Mouse (Mus musculus): ENCODE measurements around the gene Atg14. TPM values are rescaled to one million over a fixed set of nuclear protein-coding genes. Genes with fewer than 3 reads are reported as not detected.

Gene Atg14
- polyA plus RNA-seq, 1 experiment from 2014 or later = 19.5 TPM

DNA sequence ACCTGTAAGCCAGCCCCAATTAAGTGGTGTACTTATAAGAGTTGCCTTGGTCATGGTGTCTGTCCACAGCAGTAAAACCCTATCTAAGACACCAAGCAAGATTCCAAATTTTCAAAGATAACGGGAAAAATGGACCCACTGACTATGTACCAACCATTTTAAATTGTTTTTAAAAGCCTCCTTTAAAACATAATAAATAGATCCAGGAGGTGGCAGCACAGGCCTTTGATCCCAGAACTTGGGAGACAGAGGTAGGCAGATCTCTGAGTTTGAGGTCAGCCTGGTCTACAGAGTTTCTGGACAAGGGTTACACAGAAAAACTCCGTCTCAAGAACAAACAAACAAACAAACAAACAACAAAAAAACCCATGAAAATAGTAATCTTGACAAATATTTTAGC lies 11.2 kb upstream of the Atg14 start:
- no peak overlapping the region for H3K4me3 ChIP-seq (ENCODE audit: low read depth, low read length)
- no peaks in the 10 kb centered on the region for H3K4me1 ChIP-seq (ENCODE audit: control insufficient read depth, insufficient read depth, low read length)
- DNase-seq (ENCODE audit: low spot score) (no peak), ATAC-seq (ENCODE audit: insufficient number of reproducible peaks, low FRiP score, low TSS enrichment, low read depth) (no peak)
- no peak overlapping the region for H3K9ac ChIP-seq (ENCODE audit: low read length)
- no peak overlapping the region for H3K4me2 ChIP-seq (ENCODE audit: low read depth, severe bottlenecking)
- no peaks in the 10 kb centered on the region for H3K9me3 ChIP-seq (ENCODE audit: control insufficient read depth, low read length)
- no peak overlapping the region for H3K27ac ChIP-seq (replicated peaks; ENCODE audit: low read depth, low read length)
- 62% methylated on average over 2 of the region's 2 CpGs for WGBS
- no peaks in the 10 kb centered on the region for H3K36me3 ChIP-seq (ENCODE audit: control insufficient read depth, insufficient read depth, low read length)
- H3K27me3 ChIP-seq (ENCODE audit: control insufficient read depth, insufficient read depth, low read length) = no peaks in the 10 kb centered on the region

DNA sequence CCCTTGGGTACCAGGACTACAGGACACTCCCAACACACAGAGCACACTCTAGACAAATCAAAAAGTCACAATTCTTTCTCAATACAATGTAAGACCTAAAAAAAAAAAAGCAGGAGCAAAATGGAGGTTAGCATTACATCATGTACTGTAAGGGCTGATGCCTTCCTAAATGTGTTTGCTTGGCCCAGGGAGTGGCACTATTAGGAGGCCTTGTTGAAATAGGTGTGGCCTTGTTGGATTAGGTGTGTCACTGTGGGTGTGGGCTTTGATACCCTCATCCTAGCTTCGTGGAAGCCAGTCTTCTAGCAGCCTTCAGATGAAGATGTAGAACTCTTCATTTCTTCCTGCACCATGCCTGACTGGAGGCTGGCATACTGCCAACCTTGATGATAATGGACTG lies 10.8 kb upstream of the Atg14 start:
- Histone ChIP-seq H3K4me1 (ENCODE audit: control insufficient read depth, insufficient read depth, low read length) (no peaks in the 10 kb centered on the region), H3K36me3 (ENCODE audit: control insufficient read depth, insufficient read depth, low read length) (no peaks in the 10 kb centered on the region), H3K9me3 (ENCODE audit: control insufficient read depth, low read length) (no peaks in the 10 kb centered on the region), H3K4me3 (ENCODE audit: low read depth, low read length) (no peak overlapping the region), H3K4me2 (ENCODE audit: low read depth, severe bottlenecking) (no peak overlapping the region), H3K27ac (replicated peaks; ENCODE audit: low read depth, low read length) (no peak overlapping the region), H3K27me3 (ENCODE audit: control insufficient read depth, insufficient read depth, low read length) (no peaks in the 10 kb centered on the region), H3K9ac (ENCODE audit: low read length) (no peak overlapping the region)
- 63% methylated on average over 1 of the region's 1 CpGs for WGBS
- DNase-seq (ENCODE audit: low spot score) = no peak
- ATAC-seq (ENCODE audit: insufficient number of reproducible peaks, low FRiP score, low TSS enrichment, low read depth) = no peak

DNA sequence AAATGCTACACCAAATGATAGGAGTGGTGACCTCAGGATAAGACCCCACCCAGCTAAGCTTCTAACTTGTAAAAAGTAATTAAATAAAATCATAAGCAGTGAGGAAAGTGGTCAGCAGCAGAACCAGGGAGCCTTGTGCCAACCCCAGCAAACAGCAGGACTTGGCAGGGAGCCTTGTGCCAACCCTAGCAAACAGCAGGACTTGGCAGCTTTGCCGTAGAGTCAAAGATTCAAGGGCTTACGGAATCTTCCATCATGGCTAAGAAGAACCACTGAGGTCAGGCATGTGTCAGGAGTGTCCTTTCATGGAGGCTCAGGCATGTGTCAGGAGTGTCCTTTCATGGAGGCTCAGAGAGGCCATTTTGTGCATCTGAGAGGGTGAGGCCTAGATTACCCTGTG lies 7.6 kb upstream of the Atg14 start:
- Histone ChIP-seq H3K9ac (ENCODE audit: low read length) (no peak overlapping the region), H3K36me3 (ENCODE audit: control insufficient read depth, insufficient read depth, low read length) (no peaks in the 10 kb centered on the region), H3K4me1 (ENCODE audit: control insufficient read depth, insufficient read depth, low read length) (no peaks in the 10 kb centered on the region), H3K4me2 (ENCODE audit: low read depth, severe bottlenecking) (no peak overlapping the region), H3K9me3 (ENCODE audit: control insufficient read depth, low read length) (no peaks in the 10 kb centered on the region), H3K4me3 (ENCODE audit: low read depth, low read length) (no peak overlapping the region), H3K27ac (replicated peaks; ENCODE audit: low read depth, low read length) (no peak overlapping the region), H3K27me3 (ENCODE audit: control insufficient read depth, insufficient read depth, low read length) (no peaks in the 10 kb centered on the region)
- no peak for ATAC-seq (ENCODE audit: insufficient number of reproducible peaks, low FRiP score, low TSS enrichment, low read depth)
- DNase-seq (ENCODE audit: low spot score) = no peak
- 98% methylated on average over 2 of the region's 2 CpGs for WGBS

DNA sequence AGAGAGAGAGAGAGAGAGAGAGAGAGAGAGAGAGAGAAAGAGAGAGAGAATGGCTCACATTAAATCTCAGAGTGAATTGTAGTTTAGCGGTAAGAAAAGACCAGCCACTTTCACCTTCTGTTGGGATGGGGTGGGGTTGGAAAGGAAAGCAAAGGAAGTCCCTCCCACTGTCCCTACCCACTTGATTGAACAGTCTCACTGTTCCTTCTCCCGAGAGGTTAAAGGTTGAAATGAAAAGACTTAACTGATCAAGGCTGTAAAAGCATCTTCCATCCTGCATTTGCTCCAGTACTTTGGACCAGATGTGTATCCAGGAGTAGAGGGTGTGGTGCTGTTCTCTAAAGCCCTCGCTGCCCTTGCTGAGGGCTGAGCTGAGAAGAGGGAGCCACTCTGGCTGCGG lies 6.2 kb upstream of the Atg14 start:
- WGBS = 59% methylated on average over 4 of the region's 4 CpGs
- Histone ChIP-seq H3K27ac (replicated peaks; ENCODE audit: low read depth, low read length) (no peak overlapping the region), H3K4me1 (ENCODE audit: control insufficient read depth, insufficient read depth, low read length) (no peaks in the 10 kb centered on the region), H3K27me3 (ENCODE audit: control insufficient read depth, insufficient read depth, low read length) (no peaks in the 10 kb centered on the region), H3K4me3 (ENCODE audit: low read depth, low read length) (no peak overlapping the region), H3K9me3 (ENCODE audit: control insufficient read depth, low read length) (no peaks in the 10 kb centered on the region), H3K36me3 (ENCODE audit: control insufficient read depth, insufficient read depth, low read length) (no peaks in the 10 kb centered on the region), H3K4me2 (ENCODE audit: low read depth, severe bottlenecking) (no peak overlapping the region), H3K9ac (ENCODE audit: low read length) (no peak overlapping the region)
- ATAC-seq (ENCODE audit: insufficient number of reproducible peaks, low FRiP score, low TSS enrichment, low read depth) (no peak), DNase-seq (ENCODE audit: low spot score) (no peak)

- ATAC-seq (ENCODE audit: insufficient number of reproducible peaks, low FRiP score, low TSS enrichment, low read depth) (no peak), DNase-seq (ENCODE audit: low spot score) (no peak)
- 78% methylated on average over 11 of the region's 11 CpGs for WGBS
- Histone ChIP-seq H3K4me3 (ENCODE audit: low read depth, low read length) (no peak overlapping the region), H3K4me2 (ENCODE audit: low read depth, severe bottlenecking) (no peak overlapping the region), H3K27me3 (ENCODE audit: control insufficient read depth, insufficient read depth, low read length) (no peaks in the 10 kb centered on the region), H3K36me3 (ENCODE audit: control insufficient read depth, insufficient read depth, low read length) (no peaks in the 10 kb centered on the region), H3K9me3 (ENCODE audit: control insufficient read depth, low read length) (no peaks in the 10 kb centered on the region), H3K4me1 (ENCODE audit: control insufficient read depth, insufficient read depth, low read length) (no peaks in the 10 kb centered on the region), H3K27ac (replicated peaks; ENCODE audit: low read depth, low read length) (no peak overlapping the region), H3K9ac (ENCODE audit: low read length) (no peak overlapping the region)
These were observed 4.3 kb upstream of the Atg14 start for GRCm38 (mm10) chr14:47574721-47575120.

DNA sequence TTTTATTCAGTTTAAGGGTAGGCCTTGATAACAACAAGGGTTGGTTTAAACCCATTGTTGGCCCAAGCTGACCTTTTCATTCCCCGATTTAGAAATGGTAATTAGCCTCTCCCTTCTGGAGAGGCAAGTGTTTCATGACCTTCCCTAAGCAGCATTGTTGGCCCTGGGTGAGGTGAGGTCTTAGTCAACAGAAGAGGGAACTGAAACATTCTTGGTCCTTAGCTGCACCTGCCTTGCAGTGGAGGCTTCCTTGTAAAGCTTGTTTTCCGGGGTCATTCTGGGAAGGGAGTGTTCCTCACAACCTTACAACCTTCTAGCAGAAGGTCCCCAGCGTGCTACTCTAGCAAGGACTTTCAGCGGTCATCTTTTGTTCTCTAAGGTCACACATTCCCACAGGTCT lies 2.3 kb upstream of the Atg14 start:
- no peaks in the 10 kb centered on the region for H3K27me3 ChIP-seq (ENCODE audit: control insufficient read depth, insufficient read depth, low read length)
- DNase-seq (ENCODE audit: low spot score) = no peak
- 81% methylated on average over 4 of the region's 4 CpGs for WGBS
- H3K4me2 ChIP-seq (ENCODE audit: low read depth, severe bottlenecking) = no peak overlapping the region
- ATAC-seq (ENCODE audit: insufficient number of reproducible peaks, low FRiP score, low TSS enrichment, low read depth) = no peak
- no peaks in the 10 kb centered on the region for H3K36me3 ChIP-seq (ENCODE audit: control insufficient read depth, insufficient read depth, low read length)
- peaks cover 2% of the 10 kb centered on the region; the same call in 1 of the 2 replicates for H3K4me1 ChIP-seq (ENCODE audit: control insufficient read depth, insufficient read depth, low read length)
- H3K9ac ChIP-seq (ENCODE audit: low read length) = no peak overlapping the region
- H3K4me3 ChIP-seq (ENCODE audit: low read depth, low read length) = no peak overlapping the region
- H3K9me3 ChIP-seq (ENCODE audit: control insufficient read depth, low read length) = no peaks in the 10 kb centered on the region
- H3K27ac ChIP-seq (replicated peaks; ENCODE audit: low read depth, low read length) = no peak overlapping the region

DNA sequence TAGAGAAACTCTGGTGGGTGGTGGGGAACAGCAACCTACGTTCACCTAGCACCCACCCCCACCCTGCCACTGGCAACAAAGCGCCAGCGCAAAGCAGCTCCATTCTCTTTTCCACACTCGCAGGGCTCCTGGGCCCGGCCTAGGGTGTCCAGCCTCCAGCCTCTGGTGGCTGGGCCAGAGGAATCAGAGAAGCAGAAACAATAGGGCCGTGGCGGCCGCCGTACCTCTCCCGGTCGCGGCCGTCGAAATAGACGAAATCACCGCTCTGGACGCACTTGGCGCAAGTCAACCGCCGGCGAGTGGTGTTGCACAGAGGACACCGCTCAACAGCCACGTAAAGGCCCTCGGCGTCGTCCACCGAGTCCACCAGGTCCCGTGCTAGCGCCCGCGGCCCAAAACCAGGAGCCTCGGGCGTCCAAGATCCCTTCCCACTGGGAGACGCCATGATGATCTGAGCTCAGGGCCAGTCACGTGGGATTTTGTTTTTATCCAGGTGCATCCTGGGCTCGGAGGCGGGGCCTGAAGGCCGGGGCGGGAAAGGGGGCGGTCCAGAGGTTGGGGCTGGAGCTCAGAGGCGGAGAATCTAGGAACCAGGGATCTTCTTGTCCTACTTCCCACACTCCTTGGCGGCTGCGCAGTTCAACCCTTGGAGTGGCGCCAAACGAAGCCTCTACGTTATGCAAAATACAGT lies 2.3 kb downstream of the Atg14 start:
- H3K4me2 ChIP-seq (ENCODE audit: low read depth, severe bottlenecking) = peak overlapping the region; percentile 76
- WGBS = under 1% methylated on average over 46 of the region's 46 CpGs
- DNase-seq (ENCODE audit: low spot score) = peak; percentile 98
- H3K36me3 ChIP-seq (ENCODE audit: control insufficient read depth, insufficient read depth, low read length) = no peaks in the 10 kb centered on the region
- peak; percentile 98 for ATAC-seq (ENCODE audit: insufficient number of reproducible peaks, low FRiP score, low TSS enrichment, low read depth)
- no peak overlapping the region for H3K27ac ChIP-seq (replicated peaks; ENCODE audit: low read depth, low read length)
- no peaks in the 10 kb centered on the region for H3K27me3 ChIP-seq (ENCODE audit: control insufficient read depth, insufficient read depth, low read length)
- H3K4me3 ChIP-seq (ENCODE audit: low read depth, low read length) = peak overlapping the region; percentile 69
- H3K9ac ChIP-seq (ENCODE audit: low read length) = peak overlapping the region; percentile 72
- peaks cover 3% of the 10 kb centered on the region; the same call in 1 of the 2 replicates for H3K4me1 ChIP-seq (ENCODE audit: control insufficient read depth, insufficient read depth, low read length)
- H3K9me3 ChIP-seq (ENCODE audit: control insufficient read depth, low read length) = no peaks in the 10 kb centered on the region

- H3K4me1 ChIP-seq (ENCODE audit: control insufficient read depth, insufficient read depth, low read length) = peaks cover 3% of the 10 kb centered on the region; the same call in 1 of the 2 replicates
- DNase-seq (ENCODE audit: low spot score) = no peak
- ATAC-seq (ENCODE audit: insufficient number of reproducible peaks, low FRiP score, low TSS enrichment, low read depth) = no peak
- no peaks in the 10 kb centered on the region for H3K9me3 ChIP-seq (ENCODE audit: control insufficient read depth, low read length)
- H3K27me3 ChIP-seq (ENCODE audit: control insufficient read depth, insufficient read depth, low read length) = no peaks in the 10 kb centered on the region
- no peak overlapping the region for H3K4me2 ChIP-seq (ENCODE audit: low read depth, severe bottlenecking)
- 86% methylated on average over 4 of the region's 4 CpGs for WGBS
- H3K27ac ChIP-seq (replicated peaks; ENCODE audit: low read depth, low read length) = no peak overlapping the region
- H3K4me3 ChIP-seq (ENCODE audit: low read depth, low read length) = no peak overlapping the region
- no peak overlapping the region for H3K9ac ChIP-seq (ENCODE audit: low read length)
- H3K36me3 ChIP-seq (ENCODE audit: control insufficient read depth, insufficient read depth, low read length) = no peaks in the 10 kb centered on the region
These were observed 7.3 kb downstream of the Atg14 start for GRCm38 (mm10) chr14:47563106-47563505.

DNA sequence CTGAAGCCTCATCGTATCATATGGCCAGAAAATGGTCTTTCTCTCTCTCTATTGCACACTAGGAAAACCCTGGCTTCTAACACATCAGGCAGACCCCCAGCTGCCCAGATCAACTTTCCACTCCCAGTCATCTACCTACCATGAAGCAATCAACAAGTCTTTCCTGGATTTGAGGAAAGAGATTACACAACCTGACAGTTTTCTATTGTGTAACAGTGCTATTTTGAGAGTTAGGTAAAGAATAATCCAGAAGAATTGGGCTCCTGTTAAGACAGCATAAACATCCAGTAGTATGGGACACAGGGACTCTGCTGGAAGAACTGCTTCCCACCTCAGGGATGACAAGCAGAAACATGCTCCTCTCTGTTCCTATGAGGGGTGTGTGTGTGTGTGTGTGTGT lies 7.9 kb downstream of the Atg14 start:
- Histone ChIP-seq H3K4me1 (ENCODE audit: control insufficient read depth, insufficient read depth, low read length) (no peaks in the 10 kb centered on the region; the same call in 1 of the 2 replicates), H3K9ac (ENCODE audit: low read length) (no peak overlapping the region), H3K36me3 (ENCODE audit: control insufficient read depth, insufficient read depth, low read length) (no peaks in the 10 kb centered on the region), H3K4me3 (ENCODE audit: low read depth, low read length) (no peak overlapping the region), H3K4me2 (ENCODE audit: low read depth, severe bottlenecking) (no peak overlapping the region), H3K9me3 (ENCODE audit: control insufficient read depth, low read length) (no peaks in the 10 kb centered on the region), H3K27me3 (ENCODE audit: control insufficient read depth, insufficient read depth, low read length) (no peaks in the 10 kb centered on the region), H3K27ac (replicated peaks; ENCODE audit: low read depth, low read length) (no peak overlapping the region)
- WGBS = 93% methylated on average over 1 of the region's 1 CpGs
- ATAC-seq (ENCODE audit: insufficient number of reproducible peaks, low FRiP score, low TSS enrichment, low read depth) = no peak
- no peak for DNase-seq (ENCODE audit: low spot score)
